Mouse (Mus musculus): ENCODE results near the gene Mmp10.

- TF ChIP-seq GATA1 (IDR thresholded peaks at IDR 0.05; ENCODE audit: borderline replicate concordance, low read length) (no peak), FLI1 (IDR thresholded peaks at IDR 0.05; ENCODE audit: low read length) (no peak)
Measured at GRCm38 (mm10) chr9:7483684-7484394, 18.3 kb upstream of the Mmp10 start.

All from megakaryocyte, embryonic 14.5 days (primary cell).